Mouse (Mus musculus) A20 (cell line): ENCODE data around the gene Rnf126.

Experiments
- DNase-seq: peaks from one replicate; pipeline ENCODE4 v3.0.0-alpha.2; 2011; ENCODE audit warnings: low read depth, low spot score

Rnf126 gene

GRCm38 (mm10) chr10:79735361-79735760 is 31.4 kb downstream of the Rnf126 start:
- DNase-seq: no peak

DNA sequence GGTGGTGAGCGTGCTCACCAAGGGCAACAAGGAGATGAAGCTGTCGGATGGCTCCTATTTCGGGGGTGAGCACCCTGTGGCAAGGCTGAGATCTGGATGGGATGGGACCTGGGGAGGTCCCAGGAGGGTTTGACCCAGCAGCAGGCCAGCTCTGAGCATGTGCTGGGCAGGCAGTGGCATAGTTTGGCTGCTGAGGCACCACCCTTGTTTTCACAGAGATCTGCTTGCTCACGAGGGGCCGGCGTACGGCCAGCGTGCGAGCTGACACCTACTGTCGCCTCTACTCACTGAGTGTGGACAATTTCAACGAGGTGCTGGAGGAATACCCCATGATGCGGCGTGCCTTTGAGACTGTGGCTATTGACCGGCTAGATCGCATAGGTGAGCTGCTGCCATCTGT is 32.9 kb downstream of the Rnf126 start:
- DNase-seq: no peak

- DNase-seq: peak; percentile 41
Observed at GRCm38 (mm10) chr10:79732500-79732899, 34.3 kb downstream of the Rnf126 start.

DNA sequence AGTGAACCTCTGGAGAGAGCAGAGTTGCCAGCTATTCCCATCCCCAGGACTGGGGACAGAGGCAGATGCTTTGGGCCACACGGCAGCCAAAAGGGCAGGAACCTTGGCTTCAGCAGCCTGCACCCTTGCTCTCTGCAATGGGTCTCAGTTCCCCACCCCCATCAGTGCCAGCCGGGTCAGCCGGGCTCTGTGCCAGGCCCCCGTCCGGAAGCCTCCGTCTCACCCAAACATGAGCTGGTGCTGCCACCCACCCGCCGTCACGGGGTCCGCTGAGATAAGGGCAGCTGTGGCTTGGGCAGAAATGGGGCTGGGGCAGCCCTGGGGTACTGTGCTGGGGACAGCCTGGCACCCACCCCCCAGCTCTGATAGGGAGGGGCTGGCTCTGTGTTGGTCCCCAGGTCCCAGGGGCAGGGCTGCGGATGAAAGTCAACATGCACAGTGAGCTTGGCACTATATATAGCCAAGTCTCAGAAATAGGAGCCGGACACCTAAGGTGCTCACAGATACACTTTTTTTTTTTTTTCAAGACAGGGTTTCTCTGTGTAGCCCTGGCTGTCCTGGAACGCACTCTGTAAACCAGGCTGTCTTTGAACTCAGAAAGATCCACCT is 37.3 kb downstream of the Rnf126 start:
- no peak for DNase-seq

DNA sequence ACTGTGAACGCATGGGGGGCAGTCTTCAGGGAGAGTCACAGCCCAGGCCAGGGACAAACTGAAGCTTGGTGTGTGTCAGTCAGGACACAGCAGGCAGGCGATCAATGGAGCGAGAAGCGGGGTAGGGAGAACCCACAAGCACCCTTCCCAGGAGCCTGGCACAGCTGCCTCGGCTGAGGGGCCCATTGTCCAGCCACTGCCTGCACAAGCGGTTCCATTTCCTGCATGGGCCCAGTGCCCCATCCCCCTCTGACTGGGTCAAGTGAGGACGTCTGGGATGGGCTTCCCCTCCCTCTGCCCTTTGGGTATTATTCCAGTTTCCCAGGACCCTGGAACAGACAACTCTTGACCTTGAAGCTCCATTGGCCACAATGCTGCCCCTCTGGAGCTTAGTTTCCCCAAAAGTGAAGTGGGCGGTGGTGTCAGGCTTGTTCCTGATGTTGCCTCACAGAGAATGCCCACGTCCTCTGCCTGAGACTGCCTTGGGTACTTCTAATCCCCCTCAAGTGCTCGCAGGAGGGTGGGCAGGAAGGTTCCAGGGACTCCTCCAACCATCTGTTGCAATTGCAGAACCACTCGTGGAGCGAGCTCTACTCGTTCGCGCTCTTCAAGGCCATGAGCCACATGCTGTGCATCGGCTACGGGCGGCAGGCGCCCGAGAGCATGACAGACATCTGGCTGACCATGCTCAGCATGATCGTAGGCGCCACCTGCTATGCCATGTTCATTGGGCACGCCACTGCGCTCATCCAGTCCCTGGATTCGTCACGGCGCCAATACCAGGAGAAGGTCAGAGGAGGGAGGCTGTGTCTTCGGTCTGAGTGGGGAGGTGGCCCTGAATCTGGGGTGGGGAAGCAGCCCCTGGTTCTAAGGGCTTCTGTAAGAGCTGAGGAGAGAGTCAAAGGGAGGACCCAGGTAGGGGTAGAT is 38.2 kb downstream of the Rnf126 start:
- DNase-seq: no peak

- peak; percentile 70 for DNase-seq
Observed at GRCm38 (mm10) chr10:79726090-79726489, 40.7 kb downstream of the Rnf126 start.

GRCm38 (mm10) chr10:79723692-79724091 is 43.1 kb downstream of the Rnf126 start:
- no peak for DNase-seq

DNA sequence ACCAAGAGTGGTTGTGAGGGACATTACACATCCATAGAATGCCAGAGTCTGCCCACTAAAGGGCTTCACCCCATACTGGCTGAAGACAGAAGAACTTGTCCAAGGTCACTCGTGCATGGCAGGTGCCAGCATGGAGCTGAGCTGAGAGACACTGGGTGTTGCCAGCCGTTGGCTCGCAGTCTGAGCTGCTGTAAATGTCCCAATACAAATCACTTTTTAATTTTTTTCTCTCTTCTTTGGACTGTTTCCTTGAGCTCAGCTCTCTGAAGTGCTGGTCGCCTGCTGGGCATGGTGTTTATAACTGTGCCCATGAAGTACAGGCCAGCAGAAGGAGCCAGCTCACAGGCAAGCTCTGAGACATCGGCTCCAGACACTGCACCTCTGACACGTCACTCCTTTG is 43.7 kb downstream of the Rnf126 start:
- DNase-seq: no peak

DNA sequence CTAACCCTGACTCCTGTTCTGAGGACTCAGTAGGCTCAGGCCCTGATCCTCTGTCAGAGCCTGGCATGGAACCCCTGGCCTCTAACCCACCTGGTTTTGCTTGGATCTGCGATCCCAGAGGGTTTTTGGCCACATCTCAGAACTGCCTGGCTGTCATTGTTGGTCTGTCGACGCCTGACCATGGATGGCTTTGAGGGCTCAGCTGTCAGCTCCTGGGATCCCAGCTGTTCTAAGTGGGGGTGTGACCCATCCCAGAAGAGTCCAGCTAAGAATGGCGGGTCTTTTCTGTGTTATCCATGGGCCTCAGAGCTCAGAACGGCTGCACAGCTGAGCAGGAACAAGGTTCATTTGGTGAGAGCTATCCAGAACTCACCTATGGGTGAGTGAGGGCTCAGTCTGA is 45.7 kb downstream of the Rnf126 start:
- DNase-seq: no peak

DNA sequence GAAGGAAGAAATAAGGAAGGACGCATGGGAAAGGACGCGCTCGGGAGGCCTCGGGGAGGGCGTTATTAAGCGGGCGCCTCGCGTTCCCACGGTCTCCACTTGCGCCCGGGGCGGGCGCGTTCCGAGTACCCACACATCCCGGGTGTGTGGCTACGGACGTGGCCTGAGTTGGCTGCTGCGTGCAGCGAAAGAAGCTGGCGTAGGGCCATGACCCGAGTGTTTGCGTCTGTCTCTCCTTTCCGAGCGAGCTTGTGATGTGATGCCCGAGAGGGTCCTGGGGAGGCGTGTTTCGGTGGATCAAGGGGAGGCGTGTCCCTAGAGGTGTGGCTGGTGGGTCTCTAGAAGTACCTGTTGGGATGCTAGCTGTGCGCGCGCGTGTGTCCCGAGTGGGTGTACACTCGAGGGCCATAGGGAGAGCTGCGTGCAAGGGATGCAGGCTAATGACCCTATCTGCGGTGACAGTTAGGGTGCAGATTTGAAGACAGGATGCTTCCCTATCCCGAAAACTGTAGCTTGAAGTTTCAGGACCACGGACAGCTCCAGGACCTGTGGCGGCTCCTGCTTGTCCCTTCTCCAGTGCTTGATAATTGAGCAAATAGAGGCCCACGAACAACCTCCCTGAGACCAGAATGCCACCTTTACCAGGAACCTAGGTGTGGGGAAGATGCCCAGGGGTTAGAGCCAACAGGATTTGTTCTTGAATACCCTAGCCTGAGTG is 49.0 kb downstream of the Rnf126 start:
- DNase-seq: peak; percentile 48

DNA sequence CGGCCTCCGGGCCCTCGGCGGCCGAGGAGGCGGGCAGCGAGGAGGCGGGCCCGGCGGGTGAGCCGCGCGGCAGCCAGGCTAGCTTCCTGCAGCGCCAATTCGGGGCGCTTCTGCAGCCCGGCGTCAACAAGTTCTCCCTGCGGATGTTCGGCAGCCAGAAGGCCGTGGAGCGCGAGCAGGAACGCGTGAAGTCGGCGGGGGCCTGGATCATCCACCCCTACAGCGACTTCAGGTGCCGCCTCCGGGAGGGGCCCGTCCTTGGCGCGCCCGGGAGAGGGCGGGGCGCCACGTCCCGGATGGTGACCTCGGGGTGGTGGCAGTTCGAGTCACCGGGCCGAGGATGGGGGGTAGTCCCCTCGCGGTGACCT is 49.8 kb downstream of the Rnf126 start:
- DNase-seq: peak; percentile 40

DNA sequence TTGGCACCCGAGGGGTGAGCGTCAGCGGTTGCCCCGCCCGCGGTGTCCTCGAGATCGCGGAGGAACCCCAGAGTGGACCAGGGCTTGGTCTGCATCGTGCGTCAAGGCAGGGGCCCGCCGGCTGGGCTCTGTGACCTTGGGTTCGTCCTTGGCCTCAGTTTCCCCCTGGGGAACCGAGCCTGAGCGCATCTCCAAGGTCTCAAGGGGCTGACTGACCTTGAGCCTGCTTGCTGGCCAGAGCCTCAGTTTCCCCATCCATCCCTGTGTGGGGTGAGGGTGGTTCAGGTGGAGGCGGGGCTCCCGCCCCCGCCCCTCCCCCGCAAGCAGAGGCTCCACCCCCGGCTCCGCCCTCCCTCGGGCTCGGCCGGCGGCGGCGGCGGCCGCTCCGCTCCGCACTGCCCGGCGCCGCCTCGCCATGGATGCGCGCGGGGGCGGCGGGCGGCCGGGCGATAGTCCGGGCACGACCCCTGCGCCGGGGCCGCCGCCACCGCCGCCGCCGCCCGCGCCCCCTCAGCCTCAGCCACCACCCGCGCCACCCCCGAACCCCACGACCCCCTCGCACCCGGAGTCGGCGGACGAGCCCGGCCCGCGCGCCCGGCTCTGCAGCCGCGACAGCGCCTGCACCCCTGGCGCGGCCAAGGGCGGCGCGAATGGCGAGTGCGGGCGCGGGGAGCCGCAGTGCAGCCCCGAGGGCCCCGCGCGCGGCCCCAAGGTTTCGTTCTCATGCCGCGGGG is 50.3 kb downstream of the Rnf126 start, which contains the start of gene Hcn2:
TSS of gene Hcn2 (plus strand) at position 381 of the 734 bp plus-strand sequence.
- no peak for DNase-seq

GRCm38 (mm10) chr10:79714996-79715395 is 51.8 kb downstream of the Rnf126 start:
- DNase-seq: no peak

DNA sequence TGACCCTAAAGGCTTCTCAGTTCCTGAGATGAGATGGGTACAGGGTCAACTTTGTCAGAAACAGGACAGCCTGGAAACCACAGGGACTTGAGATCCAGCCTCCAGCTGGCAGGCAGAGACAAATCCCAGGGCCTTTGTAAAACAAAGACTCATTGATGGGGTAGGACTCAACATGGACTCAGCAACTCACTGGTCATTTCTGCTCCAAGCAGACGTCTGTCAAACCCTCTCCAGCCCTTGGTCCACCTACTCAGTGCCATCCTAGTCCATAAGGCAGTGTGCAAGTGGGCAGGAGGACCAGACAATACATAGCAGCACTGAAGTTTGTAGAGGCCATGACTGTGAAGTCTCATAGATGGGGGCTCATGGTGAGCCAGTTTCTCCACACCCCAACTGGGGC is 53.6 kb downstream of the Rnf126 start:
- DNase-seq: no peak

- DNase-seq: peak; percentile 71
Observed at GRCm38 (mm10) chr10:79712499-79713126, 54.1 kb downstream of the Rnf126 start.

DNA sequence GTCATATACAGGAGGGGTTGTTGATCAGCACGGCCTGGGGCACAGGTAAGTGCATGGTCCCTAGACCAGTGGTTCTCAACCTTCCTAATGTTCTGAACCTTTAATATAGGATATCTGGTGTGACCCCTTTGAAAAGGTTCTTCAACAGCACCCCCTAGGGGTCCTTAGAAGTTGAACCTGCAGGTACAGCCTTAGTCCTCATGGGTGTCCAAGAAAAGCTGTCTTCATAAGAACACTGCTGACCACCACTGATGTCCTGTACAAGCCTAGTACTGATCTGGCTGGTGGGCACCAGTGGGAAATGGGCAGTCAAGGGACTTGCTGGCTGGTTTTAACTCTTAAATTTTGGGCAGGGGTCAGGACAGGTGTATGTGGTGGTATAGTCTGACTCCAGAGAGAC is 54.7 kb downstream of the Rnf126 start:
- peak; percentile 71 for DNase-seq

DNA sequence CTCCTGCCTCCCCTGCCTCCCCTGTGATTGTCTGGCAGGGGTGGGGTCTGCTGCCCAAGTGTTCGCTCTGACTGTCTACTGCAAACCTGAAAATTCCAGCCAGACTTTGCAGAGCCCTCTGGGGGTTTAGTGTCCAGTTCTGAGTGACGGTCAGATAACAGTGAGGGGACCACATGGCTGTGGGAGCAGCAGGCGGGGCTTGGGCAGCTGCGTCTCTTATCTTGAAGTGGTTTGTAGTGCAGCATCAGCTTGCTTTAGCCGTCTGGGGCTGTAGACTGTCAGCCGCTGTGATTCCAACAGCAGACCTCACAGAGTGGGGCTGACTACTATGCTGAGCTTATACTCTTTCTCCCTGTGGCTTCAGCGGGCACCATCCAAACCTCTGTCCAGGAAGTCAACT is 57.4 kb downstream of the Rnf126 start:
- no peak for DNase-seq

DNA sequence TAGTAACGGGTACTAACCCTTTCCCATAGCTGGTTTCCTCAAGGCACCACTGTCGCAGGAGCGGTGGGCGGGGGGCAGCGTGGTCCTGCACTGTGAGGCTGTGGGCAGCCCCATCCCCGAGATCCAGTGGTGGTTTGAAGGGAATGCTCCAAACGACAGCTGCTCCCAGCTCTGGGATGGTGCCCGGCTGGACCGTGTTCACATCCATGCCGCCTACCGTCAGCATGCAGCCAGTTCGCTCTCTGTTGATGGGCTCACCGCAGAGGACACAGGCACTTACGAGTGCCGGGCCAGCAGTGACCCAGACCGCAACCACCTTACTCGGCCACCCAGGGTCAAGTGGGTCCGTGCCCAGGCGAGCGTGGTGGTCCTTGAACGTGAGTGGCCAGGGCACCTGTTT is 58.1 kb downstream of the Rnf126 start:
- DNase-seq: no peak
